Mouse (Mus musculus) CD4-positive naive resting alpha-beta T cell, adult 76 days (primary cell): ENCODE data around the gene Cd248. TPM values are rescaled to one million over a fixed set of nuclear protein-coding genes. Genes with fewer than 3 reads are reported as not detected.

Experiments
- total RNA-seq: library from RNA; stranded (reverse); gene quantifications from one replicate; pipeline ENCODE4 v1.2.4, GENCODE M21; 2023

The Cd248 gene
- total RNA-seq = not detected

GRCm38 (mm10) chr19:5067867-5068569 is at the start of gene Cd248:
Gene Cd248 (plus strand): TSS chr19:5068078.

DNA sequence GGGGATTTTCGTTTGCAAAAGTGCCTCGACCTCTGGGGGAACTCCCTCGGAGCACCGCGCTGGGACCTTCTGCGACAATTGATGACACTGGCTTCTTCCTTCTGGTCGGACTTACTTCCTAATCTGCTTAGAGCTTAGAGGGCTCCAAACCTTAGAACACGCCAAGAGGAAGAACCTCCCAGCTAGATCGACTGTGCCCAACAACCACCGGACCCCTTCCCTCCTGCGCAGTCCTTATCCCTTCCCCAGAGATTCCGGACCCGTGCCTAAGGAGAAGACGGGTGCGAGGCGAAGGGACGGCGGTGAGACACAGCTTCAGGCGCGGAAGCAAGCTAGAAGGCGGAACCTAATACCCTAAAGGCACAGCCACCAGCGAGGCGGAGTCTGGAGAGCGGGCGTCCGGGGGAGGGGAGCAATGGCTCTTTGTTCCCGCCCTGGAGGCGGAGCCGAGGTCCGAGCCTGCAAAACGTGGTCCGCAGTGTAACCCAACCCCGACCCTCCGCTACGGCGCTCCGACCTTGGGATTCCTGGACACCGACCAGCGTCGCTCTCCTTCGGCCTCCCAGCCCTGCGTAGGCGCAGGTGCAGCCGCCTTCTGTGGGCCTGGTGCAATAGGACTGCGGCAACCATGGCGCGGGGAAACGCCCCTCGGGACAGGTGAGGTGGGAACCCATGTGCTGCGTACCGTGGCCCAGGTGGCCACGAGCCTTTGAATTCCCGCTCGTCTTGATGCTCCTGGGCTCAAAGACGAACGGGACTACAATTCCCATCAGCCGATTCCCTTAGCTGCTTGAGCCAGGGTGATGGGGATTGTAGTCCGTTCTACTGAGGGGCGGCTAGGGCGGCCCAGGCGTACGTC is 44.0 kb upstream of the Cd248 start, which contains the start of gene Slc29a2:
TSS of gene Slc29a2 (plus strand) at position 240 of the 859 bp plus-strand sequence.

GRCm38 (mm10) chr19:5038709-5039156 is 29.1 kb upstream of the Cd248 start, which contains the start of the genes B4gat1 and AC124502.3:
Gene B4gat1 (plus strand): TSS chr19:5038826.
Gene AC124502.3 (plus strand): TSS chr19:5038891.

GRCm38 (mm10) chr19:5040862-5041523 is 26.9 kb upstream of the Cd248 start, which contains the start of gene Brms1:
Gene Brms1 (plus strand): TSS chr19:5041354.

DNA sequence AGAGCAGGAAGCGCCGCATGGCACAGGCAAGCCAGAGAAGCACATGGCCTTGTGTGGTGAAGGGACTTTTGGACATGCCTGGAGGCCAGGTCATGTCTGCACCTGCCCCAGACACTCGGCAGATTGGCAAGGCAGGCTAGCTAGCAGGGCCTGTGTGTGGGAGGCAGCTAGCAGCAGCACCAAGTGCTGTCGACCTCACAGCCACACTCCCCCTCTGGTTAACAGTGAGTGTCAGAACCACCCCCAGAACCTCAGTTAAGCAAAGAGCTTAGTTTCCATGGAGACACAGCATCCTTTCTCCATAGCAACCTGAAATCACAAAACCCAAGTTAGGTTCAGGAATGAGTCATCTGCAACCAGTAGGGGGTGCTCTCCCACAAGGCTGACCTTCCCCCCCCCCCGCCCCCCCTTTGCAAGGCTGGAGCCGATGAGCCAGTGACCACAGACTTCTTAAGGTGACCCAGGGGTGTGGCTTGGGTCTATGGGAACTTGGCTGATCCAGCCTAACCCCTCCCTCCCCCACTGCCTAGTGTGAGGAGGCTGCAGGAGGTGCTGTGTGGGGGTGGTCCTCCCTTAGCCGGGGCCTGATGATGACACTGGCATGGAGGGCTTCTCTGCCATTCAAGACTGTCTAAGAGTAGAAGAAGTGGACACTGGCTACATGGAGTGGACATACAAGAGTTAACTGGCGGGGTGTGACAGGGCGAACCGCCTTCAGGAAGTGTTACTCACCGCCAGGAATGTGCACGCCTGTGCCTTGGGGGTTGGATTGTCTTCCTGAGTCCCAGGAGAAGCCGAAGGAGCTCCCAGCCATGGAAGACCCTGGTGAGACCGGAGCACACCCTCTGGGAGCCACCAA is 17.6 kb upstream of the Cd248 start, which contains the start of gene Rin1:
TSS of gene Rin1 (plus strand) at position 435 of the 859 bp plus-strand sequence.

DNA sequence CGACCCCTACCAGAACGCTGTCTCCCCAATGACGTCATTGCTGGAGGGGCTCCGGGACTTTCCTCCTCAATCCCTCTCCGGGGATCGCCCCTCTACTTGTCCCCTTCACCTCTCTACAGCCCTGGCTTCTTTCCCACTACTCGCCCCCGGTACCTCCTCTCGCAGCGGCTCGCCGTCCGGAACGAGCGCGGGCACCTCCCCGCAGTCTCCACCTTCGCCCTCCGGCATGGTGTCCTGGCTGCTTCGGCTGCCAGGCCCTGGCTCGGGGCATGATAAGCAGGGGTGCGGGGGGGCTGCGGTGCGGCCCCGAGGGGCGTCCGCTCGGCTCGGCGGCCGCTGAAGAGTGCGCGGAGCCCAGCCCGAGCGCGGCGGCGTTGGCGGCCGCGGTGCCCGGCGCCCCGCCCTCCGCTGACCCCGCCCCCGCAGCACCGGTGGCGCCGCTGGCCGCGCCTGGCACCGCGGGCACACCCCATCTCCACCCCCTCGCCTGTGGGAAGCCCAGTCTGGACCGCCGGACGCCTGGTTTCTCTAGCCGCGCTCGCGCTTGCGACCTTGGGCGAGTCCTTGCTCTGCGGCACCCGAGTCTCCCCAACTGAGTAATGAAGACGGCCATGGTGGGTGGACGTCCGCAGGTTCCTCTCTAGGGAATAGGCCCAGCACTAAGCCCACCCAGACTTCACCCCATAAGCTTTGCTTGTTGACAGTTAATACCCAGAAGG is 17.4 kb downstream of the Cd248 start, which contains the start of gene Tmem151a:
TSS of gene Tmem151a (minus strand) at position 387 of the 719 bp plus-strand sequence.

GRCm38 (mm10) chr19:5087884-5088728 is 20.2 kb downstream of the Cd248 start, which contains the start of gene Yif1a:
Gene Yif1a (plus strand): TSS chr19:5088538.

DNA sequence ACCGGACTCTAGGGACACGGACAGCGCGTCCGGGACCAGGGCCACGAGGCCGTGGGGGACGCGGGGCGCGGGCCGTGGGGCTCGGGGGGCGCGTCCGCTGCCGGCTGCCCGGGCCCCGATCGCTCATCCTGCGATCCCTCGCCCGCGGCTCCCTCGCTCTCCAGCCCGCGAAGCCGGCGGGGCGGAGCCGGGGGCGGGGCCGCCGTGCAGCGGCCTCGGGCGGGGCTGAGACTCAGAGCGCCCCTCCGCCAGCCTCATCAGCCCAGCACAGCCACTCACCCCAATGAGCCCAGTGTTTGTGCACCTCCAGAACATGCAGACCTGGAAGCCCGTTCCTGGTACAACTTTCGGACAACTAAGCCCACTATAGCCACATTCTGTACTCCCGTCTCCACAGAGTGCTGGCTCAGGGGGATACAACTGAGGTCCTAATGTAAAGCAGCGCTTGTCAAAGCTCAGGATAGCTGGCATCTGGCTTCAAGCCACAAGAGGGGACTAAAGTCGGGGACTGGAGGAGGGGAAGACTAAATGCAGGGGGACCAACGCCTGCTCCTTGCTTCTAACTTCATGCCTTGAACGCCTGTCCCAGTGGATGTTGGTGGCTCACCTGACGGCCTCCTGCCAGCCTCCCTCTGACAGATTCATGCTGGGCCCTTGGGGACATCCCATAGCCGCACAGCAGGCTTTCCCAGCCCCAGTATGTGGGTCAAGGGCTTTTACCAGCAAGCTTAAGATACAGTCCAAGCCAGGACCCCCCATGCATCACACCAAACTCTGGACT is 30.7 kb downstream of the Cd248 start, which contains the start of gene Cnih2:
TSS of gene Cnih2 (minus strand) at position 159 of the 781 bp plus-strand sequence.

DNA sequence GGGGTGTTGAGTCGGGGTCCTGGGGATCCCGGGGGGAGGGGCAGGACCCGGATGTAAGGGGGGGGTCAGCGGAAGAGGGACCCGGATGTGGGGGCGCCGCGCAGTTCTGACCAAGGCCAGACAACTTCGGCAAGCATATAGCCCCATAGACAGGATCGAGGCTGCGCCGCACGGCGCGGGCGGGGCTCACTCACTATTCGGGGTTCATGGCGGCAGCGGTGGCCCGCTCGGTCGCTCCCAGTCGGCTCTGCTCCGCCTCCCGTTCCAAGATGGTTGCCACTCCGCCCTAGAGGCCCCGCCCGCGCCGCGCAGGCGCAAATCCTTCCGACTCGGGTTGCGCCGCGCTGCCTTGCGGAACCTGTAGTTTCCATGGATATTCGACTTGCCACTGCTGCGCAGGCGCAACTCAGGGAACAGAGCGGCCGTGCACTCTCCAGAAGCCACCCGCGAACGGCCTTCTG is 38.9 kb downstream of the Cd248 start, which contains the start of gene Rab1b:
TSS of gene Rab1b (minus strand) at position 342 of the 461 bp plus-strand sequence.

DNA sequence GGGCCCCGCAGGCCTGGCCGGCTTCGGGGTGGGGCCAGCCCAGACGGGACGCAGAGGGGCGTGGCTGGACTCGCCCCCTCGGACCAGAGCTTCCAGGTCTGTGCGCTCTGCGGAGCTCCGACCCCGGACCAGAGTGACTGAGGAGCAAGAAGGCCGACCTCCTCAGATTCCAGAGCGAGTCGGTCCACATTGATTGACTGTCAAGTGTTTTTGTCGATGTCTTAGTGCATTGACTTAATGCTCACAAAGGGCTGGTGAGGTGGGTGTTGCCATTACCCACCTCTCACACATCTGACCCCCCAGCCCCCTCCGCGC is 50.5 kb downstream of the Cd248 start, which contains the start of gene Klc2:
TSS of gene Klc2 (minus strand) at position 177 of the 315 bp plus-strand sequence.

Other genes with a start within 250 kb of the Cd248 start
- gene Ccs, start 228.7 kb upstream of the Cd248 start, total RNA-seq = 42.2 TPM
- not detected for gene Ccdc87, start 228.7 kb upstream of the Cd248 start, total RNA-seq
- gene Ctsf, start 212.9 kb upstream of the Cd248 start, total RNA-seq = 11.4 TPM
- not detected for gene Actn3, start 190.2 kb upstream of the Cd248 start, total RNA-seq
- gene Zdhhc24, start 189.4 kb upstream of the Cd248 start, total RNA-seq = 4.9 TPM
- 2.5 TPM for gene Bbs1, start 161.4 kb upstream of the Cd248 start, total RNA-seq
- gene Dpp3, start 139.8 kb upstream of the Cd248 start, total RNA-seq = 57.1 TPM
- gene Peli3, start 125.0 kb upstream of the Cd248 start, total RNA-seq = 1.9 TPM
- gene Mrpl11, start 105.9 kb upstream of the Cd248 start, total RNA-seq = 31.1 TPM
- gene Npas4, start 77.8 kb upstream of the Cd248 start, total RNA-seq = 0.29 TPM
- gene Slc29a2, start 44.2 kb upstream of the Cd248 start, total RNA-seq = 2.2 TPM
- gene B4gat1, start 29.3 kb upstream of the Cd248 start, total RNA-seq = 4.0 TPM
- gene AC124502.3, start 29.2 kb upstream of the Cd248 start, total RNA-seq = 0.79 TPM
- 63.2 TPM for gene Brms1, start 26.7 kb upstream of the Cd248 start, total RNA-seq
- gene Rin1, start 17.6 kb upstream of the Cd248 start, total RNA-seq = 3.2 TPM
- gene Tmem151a, start 17.5 kb downstream of the Cd248 start, total RNA-seq = not detected
- 19.2 TPM for gene Yif1a, start 20.5 kb downstream of the Cd248 start, total RNA-seq
- 3.4 TPM for gene Cnih2, start 30.4 kb downstream of the Cd248 start, total RNA-seq
- 90.7 TPM for gene Rab1b, start 39.0 kb downstream of the Cd248 start, total RNA-seq
- 20.2 TPM for gene Klc2, start 50.5 kb downstream of the Cd248 start, total RNA-seq
- 116 TPM for gene Pacs1, start 205.0 kb downstream of the Cd248 start, total RNA-seq
- 265 TPM for gene Sf3b2, start 227.4 kb downstream of the Cd248 start, total RNA-seq
- not detected for gene Gal3st3, start 230.3 kb downstream of the Cd248 start, total RNA-seq